Mouse (Mus musculus): ENCODE data around the gene Sorbs2.

DNA sequence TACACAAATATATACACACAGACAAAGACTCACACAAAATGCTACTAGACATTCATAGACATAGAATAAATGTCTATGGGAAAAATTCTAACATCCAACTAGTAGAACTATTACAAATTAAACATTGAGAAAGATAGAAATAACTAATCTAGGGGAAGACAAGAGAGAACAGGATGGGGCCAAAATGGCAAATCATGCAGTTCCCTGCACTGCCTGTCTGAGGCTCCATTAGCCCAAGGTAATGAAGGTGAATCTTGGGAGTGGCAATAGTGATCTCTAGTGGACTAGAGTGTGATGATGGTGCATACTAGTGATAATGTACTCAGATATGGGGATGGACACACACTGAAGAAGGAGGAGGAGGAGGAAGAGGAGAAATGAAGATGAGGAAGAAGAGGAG is 49.7 kb upstream of the Sorbs2 start:
- TF ChIP-seq ZC3H11A (IDR thresholded peaks at IDR 0.05; ENCODE audit: borderline replicate concordance, low read depth, low read length) = no peak
- no peak for TF ChIP-seq HCFC1 (IDR thresholded peaks at IDR 0.05; ENCODE audit: borderline replicate concordance, insufficient read depth, low read length)
- TF ChIP-seq CHD2 (IDR thresholded peaks at IDR 0.05; ENCODE audit: low read depth, low read length) = no peak
- TF ChIP-seq MAFK (IDR thresholded peaks at IDR 0.05; ENCODE audit: insufficient read depth, low read depth, low read length) = no peak

Measured in ES-E14 (cell line).